In genomic region chr7:111157287-111157686, GRCm38 (mm10) we compare ENCODE assay signal across 10 mouse cellular contexts.
DNase-seq lines count a peak whose midpoint lies in the region; ATAC-seq and TF ChIP-seq lines count a peak whose summit lies in the region.
"Had no signal": no experiment of that assay in that cellular context is flagged by ENCODE, and none has a peak within 500 bp of the region (broad histone marks: within the 10 kb centered on the region; RNA-seq: fewer than 3 reads in every experiment).

No protein-coding gene starts in this region.

- intact Hi-C loops in left cerebral cortex, postnatal 36 days (cut with DNase I), result loop anchor here (5.0 kb wide), 1 partner anchor 35 kb away; no protein-coding TSS in a partner anchor

- H3K27ac ChIP-seq in intestine, embryonic 14.5 days (ENCODE audit: low read depth), result peak overlapping the region; percentile 73
- H3K27ac ChIP-seq in intestine, postnatal 0 days (ENCODE audit: low read depth, low read length), result no peak overlapping the region
- H3K27ac ChIP-seq in hindbrain, postnatal 0 days, result no peak overlapping the region
- H3K27ac ChIP-seq in liver, embryonic 11.5 days (ENCODE audit: low read depth, low read length), result no peak overlapping the region

- no peaks in the 10 kb centered on the region for H3K27me3 ChIP-seq in intestine, embryonic 14.5 days (replicated peaks; ENCODE audit: control insufficient read depth, insufficient read depth, low read length)
- H3K27me3 ChIP-seq in intestine, postnatal 0 days (replicated peaks; ENCODE audit: control insufficient read depth, insufficient read depth, low read length), result no peaks in the 10 kb centered on the region
- H3K27me3 ChIP-seq in hindbrain, postnatal 0 days (ENCODE audit: insufficient read depth, low read length), result no peaks in the 10 kb centered on the region
- H3K27me3 ChIP-seq in liver, embryonic 11.5 days (replicated peaks; ENCODE audit: control insufficient read depth, insufficient read depth, low read length), result no peaks in the 10 kb centered on the region
- H3K27me3 ChIP-seq: CH12.LX had no signal

- H3K36me3 ChIP-seq in intestine, embryonic 14.5 days (ENCODE audit: control insufficient read depth, insufficient read depth, low read length), result no peaks in the 10 kb centered on the region
- H3K36me3 ChIP-seq in intestine, postnatal 0 days (ENCODE audit: control insufficient read depth, insufficient read depth), result no peaks in the 10 kb centered on the region
- H3K36me3 ChIP-seq in hindbrain, postnatal 0 days (ENCODE audit: insufficient read depth, low read length), result no peaks in the 10 kb centered on the region
- H3K36me3 ChIP-seq in liver, embryonic 11.5 days (ENCODE audit: control insufficient read depth, insufficient read depth, low read length), result no peaks in the 10 kb centered on the region

- DNase-seq in intestine, embryonic 14.5 days (ENCODE audit: low spot score), result peak; percentile 80
- peak; percentile 66 for DNase-seq in cerebellum, adult 9-11 months
- peak; percentile 86 for DNase-seq in gastrocnemius, postnatal 10 days
- DNase-seq in hindbrain, postnatal 0 days (ENCODE audit: low spot score), result peak; percentile 55
- DNase-seq in left cerebral cortex, postnatal 36 days (ENCODE audit: low spot score in 2 of 2), result peak; percentile 78 to 83
- DNase-seq in right cerebral cortex, postnatal 14 days, result peak; percentile 88
- no peak for DNase-seq in liver, embryonic 11.5 days (ENCODE audit: low spot score)

- ATAC-seq in intestine, embryonic 14.5 days (replicated peaks; ENCODE audit: low FRiP score, low TSS enrichment, low read depth), result peak; percentile 62
- no peak for ATAC-seq in intestine, postnatal 0 days
- ATAC-seq in hindbrain, postnatal 0 days, result no peak; the same call in 1 of the 2 replicates
- no peak for ATAC-seq in liver, embryonic 11.5 days (replicated peaks; ENCODE audit: low FRiP score)

- TF ChIP-seq CTCF in intestine, postnatal 0 days (IDR thresholded peaks at IDR 0.05; ENCODE audit: low read depth), result no peak
- no peak for TF ChIP-seq CTCF in hindbrain, postnatal 0 days (IDR thresholded peaks at IDR 0.05; ENCODE audit: low read depth)

- H3K4me2 ChIP-seq in intestine, embryonic 14.5 days (ENCODE audit: low read length), result peak overlapping the region; percentile 37
- no peak overlapping the region for H3K4me2 ChIP-seq in intestine, postnatal 0 days (replicated peaks; ENCODE audit: low read depth)
- H3K4me2 ChIP-seq in hindbrain, postnatal 0 days (ENCODE audit: low read depth, low read length), result no peak overlapping the region
- no peak overlapping the region for H3K4me2 ChIP-seq in liver, embryonic 11.5 days

- H3K9ac ChIP-seq in intestine, embryonic 14.5 days (ENCODE audit: low read length), result no peak overlapping the region
- no peak overlapping the region for H3K9ac ChIP-seq in intestine, postnatal 0 days (ENCODE audit: low read depth, low read length)
- no peak overlapping the region for H3K9ac ChIP-seq in hindbrain, postnatal 0 days (replicated peaks; ENCODE audit: low read length)
- no peak overlapping the region for H3K9ac ChIP-seq in liver, embryonic 11.5 days (ENCODE audit: low read depth, low read length)

- peaks cover 24% of the 10 kb centered on the region for H3K4me1 ChIP-seq in intestine, embryonic 14.5 days (replicated peaks; ENCODE audit: control insufficient read depth, insufficient read depth, low read length)
- 0 out of 2 replicates have a peak, but pooled peaks cover 8% of the 10 kb centered on the region for H3K4me1 ChIP-seq in intestine, postnatal 0 days (replicated peaks; ENCODE audit: control insufficient read depth, insufficient read depth, low read length)
- no peaks in the 10 kb centered on the region for H3K4me1 ChIP-seq in hindbrain, postnatal 0 days (ENCODE audit: insufficient read depth, low read length)
- H3K4me1 ChIP-seq in liver, embryonic 11.5 days (replicated peaks; ENCODE audit: control insufficient read depth, insufficient read depth, low read length), result peaks cover 9% of the 10 kb centered on the region; the same call in 1 of the 2 replicates

- no peaks in the 10 kb centered on the region for H3K9me3 ChIP-seq in intestine, embryonic 14.5 days (ENCODE audit: control insufficient read depth, low read length)
- H3K9me3 ChIP-seq in intestine, postnatal 0 days (ENCODE audit: control insufficient read depth), result no peaks in the 10 kb centered on the region
- H3K9me3 ChIP-seq in hindbrain, postnatal 0 days (ENCODE audit: low read length), result no peaks in the 10 kb centered on the region
- no peaks in the 10 kb centered on the region for H3K9me3 ChIP-seq in liver, embryonic 11.5 days (ENCODE audit: control insufficient read depth, low read length)

- WGBS in intestine, embryonic 14.5 days, result 13% methylated on average over 6 of the region's 6 CpGs
- 24% methylated on average over 6 of the region's 6 CpGs for WGBS in intestine, postnatal 0 days
- 20% methylated on average over 6 of the region's 6 CpGs for WGBS in hindbrain, postnatal 0 days
- 60% methylated on average over 6 of the region's 6 CpGs for WGBS in liver, embryonic 11.5 days

- H3K4me3 ChIP-seq in intestine, embryonic 14.5 days (ENCODE audit: low read depth, low read length), result no peak overlapping the region
- H3K4me3 ChIP-seq in intestine, postnatal 0 days (ENCODE audit: low read depth, low read length), result no peak overlapping the region
- no peak overlapping the region for H3K4me3 ChIP-seq in hindbrain, postnatal 0 days (ENCODE audit: low read length)
- no peak overlapping the region for H3K4me3 ChIP-seq in liver, embryonic 11.5 days (ENCODE audit: low read depth, low read length)
- H3K4me3 ChIP-seq: erythroblast, embryonic 14.5 days had no signal
